Mouse (Mus musculus): ENCODE results near the gene Egfem1. TPM values are rescaled to one million over a fixed set of nuclear protein-coding genes. Genes with fewer than 3 reads are reported as not detected.

Egfem1 gene
- polyA plus RNA-seq, 1 experiment = 0.59 TPM

GRCm38 (mm10) chr3:29578055-29578860, 496.4 kb downstream of the Egfem1 start:
- DNase-seq (ENCODE audit: low read depth) = peak; percentile 19

DNA sequence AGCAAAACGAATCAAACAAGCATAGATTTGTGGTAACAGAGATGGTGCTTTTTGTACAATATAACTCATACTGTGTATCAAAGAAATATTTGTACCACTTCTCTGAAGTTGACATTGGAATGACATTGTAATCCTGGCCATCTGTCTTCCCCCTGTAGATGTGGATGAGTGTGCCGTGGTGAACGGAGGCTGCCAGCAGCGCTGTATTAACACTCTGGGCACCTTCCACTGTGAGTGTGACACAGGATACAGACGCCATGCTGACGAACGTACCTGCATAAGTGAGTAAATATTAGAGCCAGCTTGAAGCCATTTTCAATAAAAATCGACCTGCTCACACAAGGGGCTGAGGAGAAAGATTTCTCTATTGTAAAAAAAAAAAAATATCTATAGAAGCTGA, 500.9 kb downstream of the Egfem1 start:
- no peak for DNase-seq (ENCODE audit: low read depth)

DNA sequence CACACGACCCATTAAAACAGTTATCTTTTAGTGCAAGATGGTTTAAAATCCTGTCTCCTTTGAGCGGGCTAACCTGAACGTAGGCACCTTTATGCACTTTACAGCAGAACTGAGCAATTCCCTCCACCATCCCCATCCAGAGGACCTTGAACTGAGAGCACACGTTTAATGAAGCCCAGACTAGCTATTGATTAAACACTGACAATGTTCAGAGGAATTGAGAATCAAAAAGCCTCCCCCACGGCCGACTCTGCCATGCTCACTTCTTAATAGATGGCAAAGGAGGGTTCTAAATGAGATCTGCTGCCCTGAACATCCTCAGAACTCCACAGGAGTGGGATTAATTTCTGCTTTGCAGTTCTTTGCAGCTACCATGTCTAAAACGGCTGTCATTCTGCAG, 520.3 kb downstream of the Egfem1 start:
- DNase-seq (ENCODE audit: low read depth) = no peak

DNA sequence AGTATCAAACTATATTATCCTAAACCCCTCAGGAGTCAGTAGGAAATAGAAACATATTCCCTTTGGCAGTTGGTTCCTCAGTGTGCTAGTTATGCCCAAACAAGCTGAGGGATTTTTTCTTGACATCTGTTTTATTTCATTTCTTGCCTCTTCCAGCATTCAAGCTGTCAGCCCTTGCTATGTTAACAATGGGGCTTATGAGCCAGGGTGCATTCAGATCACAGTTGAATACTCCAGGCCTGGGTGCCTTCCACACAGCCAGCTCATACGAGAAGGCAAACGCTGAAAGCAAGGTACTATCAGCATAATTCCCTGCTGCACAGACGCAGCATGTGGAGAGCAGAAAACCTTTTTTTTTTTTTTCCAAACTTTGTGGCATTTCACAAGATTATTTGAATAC, 526.9 kb downstream of the Egfem1 start:
- DNase-seq (ENCODE audit: low read depth) = no peak

DNA sequence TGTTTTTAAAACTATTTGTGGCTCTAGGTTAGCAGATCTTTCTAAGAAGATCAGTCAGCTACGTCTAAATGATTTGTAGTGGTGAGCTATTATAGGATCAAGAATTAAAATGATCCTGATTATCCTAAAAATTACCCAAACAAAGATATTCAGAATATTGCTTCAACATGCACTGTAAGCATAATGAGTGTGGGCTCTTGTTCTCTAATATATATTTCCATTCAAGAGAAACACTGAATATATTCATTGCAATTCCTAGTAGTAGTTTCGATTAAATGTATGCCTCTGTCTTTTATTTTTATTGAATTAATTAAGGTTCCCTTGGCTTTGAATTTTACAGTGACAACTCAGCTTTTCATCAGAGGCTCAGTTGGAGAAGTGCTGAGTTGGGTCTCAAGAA, 527.4 kb downstream of the Egfem1 start:
- no peak for DNase-seq (ENCODE audit: low read depth)

GRCm38 (mm10) chr3:29619586-29619985, 537.8 kb downstream of the Egfem1 start:
- DNase-seq (ENCODE audit: low read depth) = no peak

DNA sequence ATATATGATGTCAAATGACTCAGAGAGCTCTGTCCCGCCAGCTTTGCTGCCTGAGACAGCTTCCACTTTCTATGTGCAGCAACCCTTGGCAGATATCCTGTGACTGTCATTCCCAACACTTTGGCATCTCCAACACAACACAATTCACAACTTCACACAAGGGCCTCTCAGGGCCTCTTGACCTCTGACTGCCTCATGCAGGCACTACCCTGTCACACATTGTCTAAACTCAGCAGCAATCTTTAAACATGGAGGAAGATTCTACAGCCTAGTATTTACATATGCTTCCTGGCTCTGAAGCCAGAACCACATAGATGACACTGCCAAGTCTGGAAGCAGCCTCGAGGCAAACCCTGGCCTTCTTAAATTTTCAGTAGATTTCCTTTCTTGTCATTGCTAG, 558.0 kb downstream of the Egfem1 start:
- no peak for DNase-seq (ENCODE audit: low read depth)

DNA sequence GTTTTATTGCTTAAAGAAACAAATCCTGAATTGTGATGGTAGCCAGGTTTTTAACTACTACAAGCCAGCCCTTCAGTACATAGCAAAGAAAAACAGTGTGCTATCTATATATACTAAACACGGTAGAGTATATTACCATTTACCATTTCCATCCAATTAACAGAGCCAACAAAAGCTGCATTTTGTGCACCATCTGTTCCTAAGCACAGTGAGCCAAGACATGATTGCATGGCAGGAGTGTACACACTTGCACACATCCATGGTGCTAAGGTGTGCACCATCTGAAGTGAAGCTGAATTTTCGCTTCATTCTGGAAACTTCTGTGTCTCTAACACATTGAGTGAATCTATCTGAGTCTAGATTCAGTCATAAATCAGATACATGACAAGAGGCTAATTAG, 585.0 kb downstream of the Egfem1 start:
- no peak for DNase-seq (ENCODE audit: low read depth)

DNA sequence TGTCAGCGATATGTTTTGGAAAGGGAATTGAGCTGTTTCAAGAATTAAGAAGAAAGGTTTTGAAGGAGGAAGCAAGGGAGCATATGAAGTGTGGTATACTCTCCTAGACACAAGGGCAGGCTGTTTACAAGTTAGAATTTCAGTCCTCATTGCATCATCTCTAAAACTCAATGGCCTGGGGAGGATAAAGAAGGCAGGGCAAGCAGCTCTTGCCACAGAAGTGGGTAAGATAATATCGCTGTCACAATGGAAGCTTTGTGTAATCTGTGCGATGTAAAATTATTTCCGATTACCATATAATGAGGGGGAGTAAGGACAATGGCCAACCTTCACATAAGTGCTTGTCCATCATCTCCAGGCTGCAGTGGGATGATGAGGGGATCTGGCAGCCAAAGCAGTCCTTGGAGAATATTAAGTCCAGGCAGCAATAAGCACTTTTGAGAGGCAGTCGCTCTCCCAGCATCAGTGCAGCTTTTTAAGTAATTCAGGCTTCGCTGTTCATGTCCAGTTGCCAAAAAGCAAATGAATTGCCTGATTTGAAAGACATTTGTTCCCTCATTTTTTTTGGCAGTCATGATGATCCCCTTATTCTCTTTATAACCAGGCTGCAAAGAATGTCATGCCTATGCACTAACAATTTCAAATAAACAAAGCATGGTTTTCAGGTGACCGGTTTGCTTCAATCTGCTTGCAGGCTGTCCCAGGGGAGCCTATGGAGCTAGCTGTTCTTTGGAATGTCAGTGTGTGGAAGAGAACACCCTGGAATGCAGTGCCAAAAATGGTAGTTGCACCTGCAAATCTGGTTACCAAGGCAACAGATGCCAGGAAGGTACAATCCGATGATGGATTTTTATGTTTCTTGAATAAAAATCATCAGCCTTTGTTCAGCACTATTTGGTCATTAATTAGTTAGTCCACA, 607.8 kb downstream of the Egfem1 start:
- no peak for DNase-seq (ENCODE audit: low read depth)

DNA sequence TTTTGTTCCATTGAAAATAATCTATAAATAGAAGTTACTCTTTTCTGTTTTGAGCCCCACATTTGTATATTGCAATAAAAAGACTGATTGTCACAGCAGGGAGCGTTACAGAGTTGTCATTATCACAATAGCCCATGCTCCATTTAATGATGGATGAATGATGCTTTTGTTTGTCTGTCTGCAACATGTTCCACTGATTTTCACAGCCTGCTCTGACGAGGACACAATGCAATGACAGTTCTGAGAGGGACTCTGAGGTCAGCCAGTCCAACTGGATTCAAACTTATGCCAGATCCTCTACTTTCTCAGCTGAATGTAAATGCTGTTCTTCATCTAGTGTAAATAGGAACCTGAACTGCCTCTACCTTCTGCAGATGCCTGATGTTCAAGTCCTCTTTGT, 619.3 kb downstream of the Egfem1 start:
- DNase-seq (ENCODE audit: low read depth) = no peak

- DNase-seq (ENCODE audit: low read depth) = no peak
These were observed 625.0 kb downstream of the Egfem1 start for GRCm38 (mm10) chr3:29706816-29707215.

- no peak for DNase-seq (ENCODE audit: low read depth)
These were observed 625.6 kb downstream of the Egfem1 start for GRCm38 (mm10) chr3:29707467-29707866.

- no peak for DNase-seq (ENCODE audit: low read depth)
These were observed 644.6 kb downstream of the Egfem1 start for GRCm38 (mm10) chr3:29726376-29726967.

DNA sequence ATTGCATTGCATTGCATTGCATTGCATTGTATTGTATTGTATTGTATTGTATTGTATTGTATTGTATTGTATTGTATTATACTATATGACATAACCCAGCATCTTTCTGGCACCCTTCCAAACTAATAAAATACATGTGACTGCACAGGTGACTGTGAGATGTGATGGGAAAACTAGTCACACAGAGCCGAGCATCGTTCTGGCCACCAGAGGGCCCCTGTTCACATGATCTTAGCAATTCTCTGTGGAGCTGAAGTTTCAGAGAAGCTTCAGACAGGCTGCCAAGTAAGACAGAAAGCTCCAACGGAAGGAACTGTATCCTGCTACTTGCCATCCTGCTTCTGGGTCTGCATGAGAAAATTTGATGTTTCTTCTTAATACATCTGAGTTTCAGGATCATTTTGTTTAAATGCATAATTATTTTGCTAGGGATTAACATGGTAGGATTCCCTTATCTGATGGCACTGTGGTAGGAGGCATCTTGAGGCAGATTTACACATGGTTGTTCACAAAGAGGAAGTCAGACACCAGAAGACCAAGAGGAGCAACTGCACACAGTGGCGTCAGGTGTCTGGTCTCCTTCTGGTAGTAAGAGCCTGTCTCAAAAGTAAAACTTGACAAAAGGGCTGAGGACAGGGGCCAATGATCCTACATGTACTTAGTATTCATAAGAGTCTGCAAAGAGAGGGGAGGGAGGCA, 648.4 kb downstream of the Egfem1 start:
- no peak for DNase-seq (ENCODE audit: low read depth)

DNA sequence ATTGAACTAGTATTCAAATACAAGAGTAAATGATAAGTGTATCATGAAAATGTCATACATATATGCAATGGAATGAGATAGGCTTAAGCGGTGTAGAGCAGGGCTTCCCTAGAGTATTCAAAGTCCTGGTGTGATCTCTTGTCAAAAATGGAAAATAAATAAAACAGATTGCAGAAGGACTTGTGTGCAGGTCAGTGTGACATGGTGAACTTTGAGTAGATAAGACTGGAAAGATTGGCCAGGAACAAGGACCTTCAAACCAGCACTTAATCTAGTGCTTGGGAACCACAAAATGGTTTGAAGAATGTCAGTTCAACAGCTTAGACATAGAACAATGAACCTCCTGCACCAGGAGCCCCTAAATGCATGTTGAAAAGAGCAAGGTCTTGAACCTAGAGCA, 649.7 kb downstream of the Egfem1 start:
- DNase-seq (ENCODE audit: low read depth) = no peak

GRCm38 (mm10) chr3:29732626-29733025, 650.8 kb downstream of the Egfem1 start:
- no peak for DNase-seq (ENCODE audit: low read depth)

GRCm38 (mm10) chr3:29734251-29734650, 652.4 kb downstream of the Egfem1 start:
- DNase-seq (ENCODE audit: low read depth) = no peak

DNA sequence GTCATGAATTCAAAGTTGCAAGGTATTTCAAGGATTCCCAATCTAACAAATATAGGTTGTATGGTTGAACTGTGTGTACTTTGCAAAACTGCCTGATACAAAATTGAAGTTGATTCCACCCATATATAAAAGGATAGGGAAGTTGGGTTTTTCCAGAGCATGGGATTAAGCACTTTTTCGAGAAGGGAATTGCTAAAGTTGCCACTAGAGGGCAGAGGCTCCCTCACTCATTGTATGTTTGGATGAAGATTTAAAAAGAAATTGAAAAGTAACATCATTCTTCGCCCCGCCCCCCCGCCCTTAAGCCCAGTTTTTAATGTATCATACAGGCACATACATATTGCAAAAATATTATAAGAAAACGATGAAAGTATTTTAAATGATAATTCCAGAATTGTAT, 657.5 kb downstream of the Egfem1 start:
- DNase-seq (ENCODE audit: low read depth) = no peak

All from gonadal fat pad, adult 2 months (tissue).